Mouse (Mus musculus) 416B (cell line): ENCODE data around the gene Trappc6a.

ENCODE experiments used
- DNase-seq: peaks from one replicate; pipeline ENCODE4 v3.0.0; 2011; ENCODE audit warnings: low read depth

Trappc6a gene

DNA sequence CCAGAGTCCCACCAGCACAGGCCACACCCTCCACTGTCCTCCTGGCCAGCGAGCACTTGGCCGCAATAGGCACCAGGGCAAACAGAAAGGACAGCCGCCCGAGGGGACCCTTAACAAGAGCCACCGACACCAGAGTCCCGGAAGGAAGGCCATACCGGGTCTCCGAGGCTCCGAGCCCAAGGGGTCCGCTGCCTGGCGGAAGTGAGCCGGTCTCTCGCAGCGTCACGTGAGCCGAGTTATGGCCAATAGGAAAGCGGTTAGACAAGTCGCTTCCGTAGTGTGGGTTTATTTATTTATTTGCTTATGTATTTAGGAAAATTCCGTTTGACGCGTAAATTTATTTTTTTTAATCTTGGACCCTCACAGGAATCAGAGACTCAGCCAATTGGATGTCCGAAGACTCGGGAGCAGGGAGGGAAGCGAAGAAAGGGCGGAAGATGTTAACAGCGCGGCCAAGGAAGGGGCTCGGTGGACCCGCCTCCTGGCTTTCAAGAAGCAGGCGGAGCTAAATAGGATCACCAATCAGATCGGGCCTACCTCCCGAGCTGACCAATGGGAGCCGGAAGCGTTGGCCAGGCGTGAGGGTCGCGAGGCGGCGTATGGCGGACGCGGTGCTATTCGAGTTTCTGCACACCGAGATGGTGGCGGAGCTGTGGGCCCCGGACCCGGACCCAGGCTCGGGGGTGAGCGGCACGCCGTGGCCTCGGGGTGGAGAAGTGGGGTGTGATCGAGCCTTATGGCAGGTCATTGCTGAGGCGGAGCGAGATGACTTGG lies at the start of gene Trappc6a, which contains the start of gene Bloc1s3:
Gene Trappc6a, plus strand, starts transcription at position 246 of the 774 bp plus-strand sequence.
Gene Bloc1s3, minus strand, starts transcription at position 218 of the 774 bp plus-strand sequence.
- peak; percentile 97 for DNase-seq

DNA sequence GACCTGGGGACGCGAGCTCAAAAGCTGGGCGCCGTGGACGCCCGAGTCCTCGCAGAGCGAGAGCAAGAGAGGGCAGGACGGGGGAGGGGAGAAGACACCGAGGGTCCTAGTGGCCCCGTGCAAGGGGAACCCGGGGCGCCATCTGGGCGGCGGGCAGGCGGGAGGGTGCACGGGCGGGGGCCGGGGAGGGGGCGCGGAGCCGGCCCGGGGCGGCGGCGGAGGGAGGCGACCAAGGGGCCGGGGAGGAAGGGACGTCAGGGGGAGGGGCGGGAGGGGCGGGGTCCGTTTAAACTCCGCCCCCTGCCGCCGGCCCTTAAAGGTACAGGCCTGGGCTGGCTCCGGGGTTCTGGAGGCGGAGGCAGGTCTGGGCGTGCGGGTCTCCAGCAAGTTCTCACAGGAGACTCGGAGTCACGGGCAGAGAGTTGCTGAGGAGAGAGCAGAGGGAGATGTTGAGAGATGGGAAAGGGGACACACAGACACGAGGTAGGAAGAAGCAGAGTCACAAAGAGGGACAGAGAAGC lies 49.5 kb upstream of the Trappc6a start, which contains the start of gene Mark4:
Gene Mark4, minus strand, starts transcription at position 231 of the 521 bp plus-strand sequence.
- DNase-seq, result peak; percentile 87

GRCm38 (mm10) chr7:19459144-19459870 lies 48.9 kb upstream of the Trappc6a start:
- no peak for DNase-seq

DNA sequence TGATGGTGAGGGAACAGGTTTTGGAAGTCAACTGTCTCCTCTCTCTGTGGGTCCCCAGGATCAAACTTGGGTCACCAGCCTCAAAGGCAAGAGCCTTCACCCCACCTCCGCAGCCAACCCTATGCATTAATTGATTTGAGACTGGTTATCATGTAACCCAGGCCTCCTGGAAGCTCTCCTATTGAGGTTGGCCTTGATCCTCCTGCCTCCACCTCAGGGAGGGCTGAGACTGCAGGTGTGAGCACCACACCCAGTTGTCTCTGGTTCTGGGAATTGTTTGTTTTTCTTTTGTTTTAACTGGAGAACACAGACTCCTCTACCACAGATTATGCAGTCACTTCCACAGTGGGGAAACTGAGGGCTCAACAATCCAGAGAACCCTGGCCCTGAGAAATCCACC lies 47.7 kb upstream of the Trappc6a start:
- DNase-seq, result no peak

GRCm38 (mm10) chr7:19461488-19461887 lies 46.7 kb upstream of the Trappc6a start:
- DNase-seq, result peak; percentile 82

- peak; percentile 69 for DNase-seq
These were observed 45.8 kb upstream of the Trappc6a start for GRCm38 (mm10) chr7:19462443-19462842.

DNA sequence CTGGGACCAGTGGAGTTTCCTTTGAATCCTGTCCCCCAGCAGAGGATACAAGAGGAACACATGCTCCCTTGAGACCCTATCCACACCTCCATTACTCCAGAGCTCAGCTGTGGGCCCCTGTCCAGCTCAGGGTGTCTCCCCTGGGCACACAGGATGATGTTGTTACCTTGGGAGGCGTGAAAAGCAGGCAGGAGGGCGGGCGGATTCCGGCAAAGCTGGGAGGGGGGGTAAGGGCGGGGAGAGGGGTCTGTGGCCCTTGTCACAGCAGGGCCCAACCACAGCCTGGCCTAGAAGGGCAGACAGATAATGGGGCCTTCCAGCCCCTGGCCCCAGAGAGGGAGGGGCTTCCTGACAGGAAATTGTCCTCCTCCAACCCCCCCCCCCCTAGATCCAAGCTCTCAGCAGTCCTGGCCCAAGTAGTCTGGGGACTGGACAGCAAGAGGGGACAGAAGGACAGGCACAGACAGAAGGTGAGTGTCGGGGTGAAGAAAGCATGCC lies 45.3 kb upstream of the Trappc6a start, which contains the start of gene Exoc3l2:
Gene Exoc3l2, plus strand, starts transcription at position 448 of the 498 bp plus-strand sequence.
- DNase-seq, result peak; percentile 75

DNA sequence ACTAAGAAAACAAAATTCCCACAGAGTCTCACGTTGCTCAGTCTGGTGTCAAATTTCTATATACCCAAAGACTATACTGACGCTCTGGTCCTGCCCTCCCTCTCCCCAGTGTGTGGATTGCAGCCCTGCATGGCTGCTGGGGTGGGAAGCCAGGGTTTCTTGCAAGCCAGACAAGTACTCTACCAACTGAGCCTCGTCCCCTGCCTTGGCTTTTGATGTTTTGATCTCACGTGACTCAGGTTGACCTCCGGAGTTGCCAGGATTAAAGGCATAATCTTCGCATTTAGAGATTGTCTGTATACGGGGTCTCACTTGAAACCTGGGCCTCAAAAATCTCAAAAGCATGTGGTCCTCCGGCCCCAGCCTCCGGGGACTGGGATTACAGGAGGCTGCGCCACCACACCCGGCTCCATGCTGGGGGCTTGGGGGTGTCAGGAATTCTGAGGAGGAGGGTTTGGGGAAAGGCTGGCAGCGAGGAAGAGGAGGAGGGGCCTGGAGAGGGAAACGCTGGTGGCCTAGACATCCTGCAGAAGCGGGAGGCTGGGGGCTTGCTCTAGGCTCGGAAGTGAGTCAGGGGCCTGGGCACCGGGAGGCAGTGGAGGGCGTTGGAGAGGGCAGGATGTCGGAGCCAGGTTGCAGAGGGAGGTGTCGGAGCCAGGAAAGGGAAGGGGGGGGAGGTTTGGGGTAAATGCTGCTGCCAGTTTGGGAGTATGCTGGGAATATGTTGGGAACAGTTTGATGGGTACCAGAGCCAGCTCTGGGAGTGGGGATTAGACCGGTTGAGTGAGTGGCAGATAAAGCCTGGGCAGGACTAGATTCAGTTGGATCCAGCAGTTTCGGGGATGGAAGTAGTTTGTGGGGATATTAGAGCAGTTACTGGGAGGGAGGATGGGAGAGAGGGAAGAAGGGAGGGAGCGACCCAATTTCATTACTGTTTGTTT lies 43.6 kb upstream of the Trappc6a start:
- peak; percentile 72 for DNase-seq

DNA sequence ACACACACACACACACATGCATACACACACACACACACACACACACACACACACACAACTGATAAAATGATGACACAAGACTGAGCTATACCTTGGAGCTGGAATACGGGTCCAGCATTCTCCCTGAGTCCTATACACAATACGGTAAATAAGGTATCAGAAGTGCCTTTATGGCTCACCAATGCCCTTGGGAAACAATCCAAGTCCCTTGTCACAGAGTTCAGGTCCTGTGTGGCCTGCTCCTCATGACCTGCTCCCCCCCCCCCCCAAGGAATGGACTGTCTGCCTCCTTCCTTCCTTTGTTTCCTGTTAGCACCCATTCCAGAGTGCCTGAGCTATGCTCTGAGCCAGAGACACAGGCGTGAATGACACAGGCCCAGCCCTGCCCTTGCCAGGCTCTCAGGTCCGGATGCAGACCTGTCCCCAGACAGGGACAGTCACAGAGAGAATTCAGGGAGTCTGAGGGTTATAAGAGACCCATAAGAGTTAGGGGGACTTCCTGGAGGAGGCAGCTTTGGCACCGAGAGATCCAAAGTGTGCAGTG lies 41.5 kb upstream of the Trappc6a start:
- peak; percentile 54 for DNase-seq

- DNase-seq, result peak; percentile 62
These were observed 40.6 kb upstream of the Trappc6a start for GRCm38 (mm10) chr7:19467638-19468037.

- no peak for DNase-seq
These were observed 39.9 kb upstream of the Trappc6a start for GRCm38 (mm10) chr7:19468279-19468678.

GRCm38 (mm10) chr7:19469404-19469803 lies 38.8 kb upstream of the Trappc6a start:
- no peak for DNase-seq

- no peak for DNase-seq
These were observed 37.9 kb upstream of the Trappc6a start for GRCm38 (mm10) chr7:19470308-19470707.

GRCm38 (mm10) chr7:19472403-19472802 lies 35.8 kb upstream of the Trappc6a start:
- DNase-seq, result peak; percentile 74

GRCm38 (mm10) chr7:19473875-19474443 lies 34.2 kb upstream of the Trappc6a start:
- no peak for DNase-seq

DNA sequence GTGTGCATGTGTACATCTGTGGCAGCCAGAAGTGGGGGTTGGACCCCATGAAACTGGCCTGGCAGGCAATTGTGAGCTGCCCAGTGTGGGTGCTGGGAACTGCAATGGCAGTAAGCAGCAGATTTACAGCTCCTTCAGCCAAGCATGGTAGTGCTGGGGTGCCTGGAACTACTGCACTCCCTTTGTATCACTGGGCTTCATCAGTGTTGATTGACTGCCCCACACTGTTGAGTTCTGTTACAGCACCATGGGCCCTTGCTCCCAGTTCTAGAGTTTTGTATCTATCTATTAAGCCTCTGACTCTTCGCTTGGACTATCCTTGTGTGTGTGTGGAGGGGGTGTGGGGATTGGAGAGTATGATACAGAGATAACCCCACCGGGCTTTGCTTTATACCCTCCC lies 31.1 kb upstream of the Trappc6a start:
- DNase-seq, result peak; percentile 65

DNA sequence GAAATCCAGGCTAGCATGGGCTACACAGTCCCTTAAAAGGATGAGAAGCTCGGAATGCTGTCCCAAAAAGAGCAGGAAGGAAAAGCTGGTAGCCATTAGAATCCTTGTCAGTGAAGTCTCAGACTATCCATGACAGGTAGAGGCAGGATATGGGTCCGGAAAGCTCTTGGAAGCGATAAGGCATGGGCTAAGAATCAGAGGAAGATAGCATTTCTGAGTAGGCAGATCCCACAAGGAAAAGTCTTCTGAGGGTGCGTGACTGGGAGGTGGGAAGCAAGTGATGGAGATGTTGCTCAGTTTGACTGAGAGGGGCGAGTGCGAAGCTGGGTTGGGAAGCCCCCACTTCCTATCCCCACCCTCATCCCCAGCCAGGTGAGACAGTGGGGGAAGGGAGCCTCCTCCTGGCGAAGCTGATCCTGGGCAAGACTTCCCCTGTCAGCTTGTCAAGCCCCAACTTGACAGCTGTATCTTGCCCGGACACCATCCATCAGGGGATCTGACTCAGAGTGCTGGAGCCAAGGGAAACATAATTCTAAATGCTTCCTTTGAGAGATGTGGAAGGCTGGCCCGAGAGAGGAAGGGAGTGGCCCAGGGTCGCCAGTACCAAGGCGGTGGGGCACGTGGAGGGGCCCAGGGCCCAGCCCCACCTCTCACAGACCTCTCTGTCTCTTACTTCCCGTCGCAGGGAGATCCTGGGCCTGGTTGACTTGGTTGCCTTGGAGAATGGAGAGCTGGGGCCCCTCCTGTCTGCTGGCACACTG lies 30.4 kb upstream of the Trappc6a start:
- no peak for DNase-seq

DNA sequence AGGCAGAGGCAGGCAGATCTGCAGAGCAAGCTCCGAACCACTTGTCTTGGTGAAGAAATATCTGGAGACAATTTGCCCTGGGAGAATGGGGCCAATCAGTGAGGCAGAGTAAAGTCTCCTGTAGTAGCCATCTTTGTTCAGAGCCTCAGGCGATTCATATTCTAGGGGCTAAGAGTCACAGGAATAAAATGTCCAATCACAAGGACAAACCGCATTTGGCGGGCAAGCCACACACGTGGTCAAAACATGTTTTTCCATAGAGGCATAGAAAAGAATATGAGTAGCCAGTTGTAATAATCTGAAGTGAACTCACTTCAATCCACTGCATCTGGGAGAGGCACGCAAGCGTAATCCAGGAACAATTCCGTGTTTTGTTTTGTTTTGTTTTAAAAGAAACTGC lies 24.9 kb upstream of the Trappc6a start:
- DNase-seq, result no peak

DNA sequence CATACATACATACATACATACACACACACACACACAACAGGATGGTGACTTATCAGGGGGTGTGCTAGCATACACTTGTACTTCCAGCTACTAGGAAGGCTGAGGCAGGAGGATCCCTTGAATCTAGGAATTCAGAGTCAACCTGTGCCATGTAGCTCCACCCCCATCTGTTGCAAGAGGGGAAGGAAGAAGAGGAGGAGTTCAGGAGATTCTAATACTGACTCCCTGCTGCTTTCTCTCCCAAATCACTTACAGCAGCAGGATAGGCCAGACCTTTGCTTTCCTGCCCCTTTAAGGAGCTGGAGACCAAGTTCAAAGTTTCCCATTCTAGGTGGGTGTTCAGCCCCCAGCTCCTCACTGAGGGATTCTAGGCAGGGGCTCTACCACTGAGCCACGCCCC lies 22.7 kb upstream of the Trappc6a start:
- no peak for DNase-seq

- no peak for DNase-seq
These were observed 21.6 kb upstream of the Trappc6a start for GRCm38 (mm10) chr7:19486549-19486948.
